Mouse (Mus musculus): ENCODE results near the gene Zbtb16.

GRCm38 (mm10) chr9:48744916-48745315 lies 91.1 kb downstream of the Zbtb16 start:
- TF ChIP-seq CTCF (conservative IDR thresholded peaks at IDR 0.05; ENCODE audit: low read length) (no peak), NANOG (IDR thresholded peaks at IDR 0.05; ENCODE audit: borderline replicate concordance, low read length) (no peak)
